Mouse (Mus musculus) adrenal gland, adult 2 months (tissue): Measurements from ENCODE around the gene Acad11. TPM values are rescaled to one million over a fixed set of nuclear protein-coding genes. Genes with fewer than 3 reads are reported as not detected.

Experiments used
- DNase-seq: peaks from one replicate; pipeline ENCODE4 v3.0.0; 2021
- long read RNA-seq: library from polyadenylated mRNA; stranded (forward); transcript quantifications from one replicate; pipeline ENCODE4 v2.0.0, GENCODE M21; 2021
- polyA plus RNA-seq: library from polyadenylated mRNA; depleted of rRNA; stranded (reverse); fragments of >200 nt; gene quantifications from 2 replicates; pipeline ENCODE4 v1.2.3, GENCODE M21; 2012; rRNA removed
- total RNA-seq, 2 experiments: library from RNA; stranded (reverse); gene quantifications; 2 replicates each; pipeline ENCODE4 v1.2.3; 2021

The Acad11 gene
- total RNA-seq (10 to 100 TPM; 78.7 to 91.9 TPM), polyA plus RNA-seq (33.0 and 40.1 TPM in 2 replicates)
- long read RNA-seq, transcript Acad11-201 (20 exons, 3,444 nt): major isoform, 63 of 71 reads
- long read RNA-seq, partial matches to known transcripts: 4 of 71 reads
- long read RNA-seq, other reads (novel, unspliced or antisense): 3 of 71 reads

DNA sequence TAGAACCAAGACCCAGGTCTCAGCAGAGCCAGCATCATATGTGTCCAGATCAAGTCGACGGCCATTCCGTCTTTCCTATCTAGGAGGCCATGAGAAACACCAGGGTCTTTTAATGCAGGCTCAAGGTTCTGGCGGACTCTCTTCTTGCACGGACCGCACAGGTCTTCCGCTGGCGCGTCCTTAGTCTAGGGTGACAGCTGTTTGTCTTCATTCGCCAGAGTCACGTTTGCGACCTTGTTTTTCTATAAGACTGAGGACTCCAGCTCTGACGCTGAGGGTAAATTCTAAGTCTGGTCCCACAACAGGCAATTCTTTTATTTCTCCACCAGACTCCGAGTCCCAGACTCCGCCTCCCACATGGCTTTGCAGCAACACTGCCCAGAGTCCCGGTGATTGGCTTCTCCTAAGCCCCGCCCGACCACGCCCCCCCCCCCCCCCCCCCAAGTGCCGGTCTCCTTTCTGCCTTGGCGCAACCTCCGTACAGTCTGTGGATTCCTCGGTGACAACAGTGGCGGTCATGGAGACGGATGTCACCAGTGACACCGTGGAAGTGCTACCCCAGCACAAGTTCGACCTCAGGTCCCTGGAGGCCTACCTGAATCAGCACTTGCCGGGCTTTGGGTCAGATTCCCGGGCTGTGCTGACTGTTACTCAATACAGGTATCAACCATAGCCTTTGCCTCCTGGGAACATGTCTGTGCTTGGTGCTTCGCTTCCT is at the start of gene Acad11:
Gene Acad11 (plus strand): TSS at position 134 of the 718 bp plus-strand sequence.
- peak; percentile 87 for DNase-seq

GRCm38 (mm10) chr9:104014526-104014925 is 48.7 kb upstream of the Acad11 start:
- DNase-seq: no peak

DNA sequence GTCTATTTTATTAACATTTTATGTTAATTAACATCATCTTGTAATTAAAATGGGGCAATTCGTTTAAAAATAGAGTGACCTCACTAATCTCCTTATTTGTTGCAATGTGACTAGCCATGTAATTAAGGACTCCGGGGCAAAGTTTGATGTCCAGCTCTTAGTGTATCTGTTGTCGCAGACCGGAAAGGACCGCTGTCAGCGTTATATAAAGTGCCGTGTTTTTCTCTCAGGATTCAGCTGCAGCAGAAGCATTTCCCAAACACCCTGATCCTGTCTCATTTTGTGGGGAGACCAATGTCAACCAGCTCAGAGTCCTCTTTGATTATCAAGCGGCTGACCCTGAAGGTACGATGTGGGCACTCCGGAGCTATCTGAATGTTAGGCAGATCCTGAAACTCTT is 42.2 kb upstream of the Acad11 start:
- DNase-seq: no peak

- no peak for DNase-seq
Observed at GRCm38 (mm10) chr9:104027186-104027585, 36.0 kb upstream of the Acad11 start.

- no peak for DNase-seq
Observed at GRCm38 (mm10) chr9:104029861-104030260, 33.3 kb upstream of the Acad11 start.

DNA sequence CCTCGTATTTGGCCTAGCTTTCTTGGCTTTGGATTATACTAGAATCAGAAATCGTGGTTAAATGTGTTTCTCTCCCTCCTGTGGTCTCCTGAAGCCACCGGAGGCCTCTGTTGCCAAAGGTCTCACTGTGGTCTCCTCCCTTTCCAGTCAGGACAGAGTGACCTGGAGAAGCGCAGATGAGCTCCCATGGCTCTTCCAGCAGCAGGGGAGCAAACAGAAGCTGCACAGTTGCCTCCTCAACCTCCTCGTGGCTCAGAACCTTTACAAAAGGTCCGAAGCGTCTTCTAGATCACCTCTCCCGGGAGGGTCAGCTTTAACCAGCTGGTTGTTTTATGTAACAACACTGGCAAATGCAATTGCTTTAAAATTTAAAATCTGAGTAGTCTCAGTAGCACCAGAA is 28.9 kb upstream of the Acad11 start:
- no peak for DNase-seq

DNA sequence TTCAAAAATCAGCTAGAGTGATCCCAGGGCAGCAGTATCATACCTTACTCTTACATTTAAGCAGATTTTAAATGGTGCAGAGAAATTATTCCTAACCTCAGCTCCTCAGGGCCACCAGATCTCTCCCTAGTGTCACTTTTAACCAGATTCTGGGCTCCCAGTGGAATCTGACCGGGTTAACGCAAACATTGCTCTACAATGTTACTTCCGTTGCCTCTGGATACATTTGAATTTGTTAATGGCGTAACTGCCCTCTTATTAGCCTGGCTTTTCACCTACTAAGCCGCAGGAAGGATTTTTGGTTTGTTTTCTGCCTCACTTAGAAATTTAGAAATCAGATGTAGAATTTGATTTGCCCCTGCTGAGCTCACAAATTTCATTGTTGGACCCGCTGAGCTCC is 28.5 kb upstream of the Acad11 start:
- DNase-seq: no peak

GRCm38 (mm10) chr9:104035261-104036015 is 27.7 kb upstream of the Acad11 start:
- peak; percentile 75 for DNase-seq

DNA sequence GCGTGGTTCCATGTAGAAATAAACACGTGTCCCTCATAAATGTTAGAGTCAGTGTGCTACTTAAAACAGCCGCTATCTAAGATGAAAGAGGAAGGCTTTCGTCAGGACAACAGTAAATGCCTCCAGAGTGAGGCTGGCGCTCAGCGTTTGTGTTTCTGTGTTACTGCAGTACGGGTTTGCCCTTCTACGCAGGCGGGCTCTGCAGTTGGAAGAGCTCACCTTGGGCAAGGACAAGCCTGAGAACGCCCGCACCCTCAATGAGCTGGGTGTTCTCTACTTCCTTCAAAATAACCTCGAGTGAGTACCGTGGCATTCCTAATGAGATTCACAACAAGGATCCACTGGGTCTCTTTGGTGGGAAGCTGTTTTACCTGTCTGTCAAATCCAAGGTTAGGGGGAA is 24.9 kb upstream of the Acad11 start:
- DNase-seq: no peak

- DNase-seq: no peak
Observed at GRCm38 (mm10) chr9:104039031-104039695, 24.0 kb upstream of the Acad11 start.

DNA sequence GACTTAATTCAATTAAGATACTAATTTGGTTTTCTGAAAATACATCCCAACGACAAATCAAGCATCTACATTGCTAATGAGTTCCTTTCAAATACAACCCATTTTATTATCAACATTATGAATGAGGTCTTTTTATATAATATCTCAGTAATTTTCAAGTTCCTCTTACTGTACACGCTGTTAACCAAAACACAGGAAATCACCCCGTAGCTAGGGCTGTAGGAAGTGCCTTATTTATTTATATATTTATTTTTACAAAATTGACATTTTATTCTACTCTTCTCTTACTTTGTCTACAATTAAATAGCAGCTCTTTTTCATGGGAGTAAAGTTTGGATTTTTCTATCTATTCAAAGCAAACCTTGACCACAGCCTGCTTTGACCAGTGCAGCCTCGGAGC is 23.4 kb upstream of the Acad11 start:
- no peak for DNase-seq

- DNase-seq: no peak
Observed at GRCm38 (mm10) chr9:104040362-104040761, 22.8 kb upstream of the Acad11 start, which contains the start of gene Gm28305. Gene Gm28305, plus strand, starts transcription at chr9:104040662.

DNA sequence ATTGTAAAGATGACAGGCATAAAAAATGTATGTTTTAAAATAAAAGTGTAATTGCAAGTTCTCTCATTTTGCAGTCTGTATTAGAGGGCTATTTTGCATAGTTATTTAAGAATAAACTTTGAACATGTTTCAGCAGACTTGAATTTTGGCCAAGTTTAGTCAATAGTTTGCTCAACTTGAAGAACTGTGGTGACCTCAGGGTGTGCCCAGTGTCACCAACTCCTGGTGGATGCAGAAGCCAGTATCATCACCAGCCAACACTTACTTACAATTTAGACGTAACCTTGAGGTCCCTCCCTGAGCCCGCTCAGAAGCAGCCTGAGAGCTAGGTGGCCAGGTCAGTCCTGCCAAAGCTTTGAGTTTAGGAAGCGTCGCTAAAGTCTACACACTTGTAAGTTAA is 19.5 kb upstream of the Acad11 start:
- DNase-seq: no peak

GRCm38 (mm10) chr9:104051028-104051427 is 12.1 kb upstream of the Acad11 start:
- no peak for DNase-seq

DNA sequence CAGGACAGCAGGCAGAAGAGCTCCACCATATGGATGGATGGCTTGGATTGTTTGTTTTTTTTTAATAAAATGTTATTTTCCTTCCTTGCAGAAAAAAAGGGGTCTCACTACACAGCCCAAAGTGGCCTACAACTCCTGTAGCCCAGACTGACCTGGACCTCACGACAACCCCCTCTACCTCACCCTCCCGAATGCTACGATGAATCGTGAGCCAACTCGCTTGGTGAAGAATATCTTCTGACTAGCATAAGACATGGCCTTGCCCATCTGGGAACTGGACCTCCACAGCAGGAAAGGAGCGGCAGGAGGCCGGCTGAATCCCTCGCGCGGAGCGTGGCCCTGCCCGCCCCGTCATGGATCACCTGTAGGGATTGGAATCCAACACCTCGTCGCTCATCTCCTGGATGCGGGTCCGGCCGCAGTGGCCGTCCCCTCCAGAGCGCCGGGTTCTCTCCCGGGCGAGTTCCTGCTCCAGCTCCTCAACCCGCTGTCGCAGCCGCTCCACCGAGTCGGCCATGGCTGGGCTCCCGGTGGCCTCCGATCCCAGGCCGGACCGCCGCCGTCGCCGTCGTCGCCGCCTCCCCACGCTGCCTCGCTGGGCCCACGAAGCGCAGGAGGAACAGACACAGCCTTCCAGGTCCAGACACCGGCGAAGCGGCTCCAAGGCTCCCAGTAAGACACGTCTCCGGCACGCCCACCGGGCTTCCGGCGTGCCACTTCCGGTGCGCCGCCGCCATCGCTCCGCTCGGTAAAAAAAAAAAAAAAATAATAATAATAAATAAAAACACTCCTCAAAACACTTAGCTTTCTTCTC is 540 bp upstream of the Acad11 start, which contains the start of gene Uba5:
Gene Uba5 (minus strand): TSS at position 705 of the 814 bp plus-strand sequence.
- DNase-seq: peak; percentile 83

- no peak for DNase-seq
Observed at GRCm38 (mm10) chr9:104064571-104064970, 1.4 kb downstream of the Acad11 start.

GRCm38 (mm10) chr9:104070241-104070640 is 7.1 kb downstream of the Acad11 start:
- DNase-seq: no peak

DNA sequence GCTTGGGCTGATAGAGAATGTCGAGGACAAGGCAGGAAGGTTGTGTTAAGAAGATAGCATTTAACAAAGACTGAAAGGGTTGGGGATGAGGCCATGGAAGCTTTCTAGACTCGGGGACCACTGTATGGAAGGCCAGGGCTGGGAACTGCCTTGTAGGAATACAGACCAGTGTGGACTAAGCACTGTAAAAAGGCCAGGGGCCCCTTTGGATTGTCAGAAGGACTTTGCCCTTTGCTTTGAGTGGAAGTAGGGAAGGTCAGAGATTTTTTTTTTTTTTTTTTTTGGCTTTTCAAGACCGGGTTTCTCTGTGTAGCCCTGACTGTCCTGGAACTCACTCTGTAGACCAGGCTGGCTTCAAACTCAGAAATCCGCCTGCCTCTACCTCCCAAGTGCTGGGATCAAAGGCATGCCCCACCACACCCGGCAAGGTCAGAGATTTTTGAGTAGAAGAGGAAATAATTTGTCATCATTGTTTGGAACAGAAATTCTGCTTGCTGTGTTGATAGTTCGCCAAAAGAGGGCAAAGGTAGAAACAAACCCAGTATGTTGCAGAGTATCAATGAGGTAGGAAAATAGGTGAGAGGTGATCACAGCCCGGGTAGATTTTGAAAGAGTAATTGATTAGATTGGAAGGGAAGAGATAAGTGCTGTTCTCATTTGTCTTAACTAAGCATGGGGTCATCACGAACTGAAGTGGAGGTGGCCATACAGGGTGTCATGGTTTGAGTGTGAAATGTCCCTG is 7.9 kb downstream of the Acad11 start:
- no peak for DNase-seq

DNA sequence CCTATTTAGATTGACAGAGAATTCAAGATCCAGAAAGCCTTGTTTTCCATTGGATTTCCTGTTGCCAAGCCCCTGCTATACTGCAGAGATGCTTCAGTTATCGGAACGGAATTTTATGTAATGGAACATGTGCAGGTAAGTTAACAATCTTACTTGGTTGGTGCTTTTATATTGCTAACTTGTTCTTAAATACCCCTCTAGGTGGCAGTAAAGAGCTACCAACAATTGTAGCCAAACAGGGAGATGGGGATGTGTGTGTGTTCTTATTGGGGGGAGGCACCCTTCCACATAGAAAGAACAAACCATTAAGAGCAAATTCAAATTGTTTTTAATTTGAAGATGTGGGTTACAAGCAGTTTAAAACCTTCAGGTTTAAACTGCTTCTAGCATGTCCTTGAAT is 12.6 kb downstream of the Acad11 start:
- no peak for DNase-seq

DNA sequence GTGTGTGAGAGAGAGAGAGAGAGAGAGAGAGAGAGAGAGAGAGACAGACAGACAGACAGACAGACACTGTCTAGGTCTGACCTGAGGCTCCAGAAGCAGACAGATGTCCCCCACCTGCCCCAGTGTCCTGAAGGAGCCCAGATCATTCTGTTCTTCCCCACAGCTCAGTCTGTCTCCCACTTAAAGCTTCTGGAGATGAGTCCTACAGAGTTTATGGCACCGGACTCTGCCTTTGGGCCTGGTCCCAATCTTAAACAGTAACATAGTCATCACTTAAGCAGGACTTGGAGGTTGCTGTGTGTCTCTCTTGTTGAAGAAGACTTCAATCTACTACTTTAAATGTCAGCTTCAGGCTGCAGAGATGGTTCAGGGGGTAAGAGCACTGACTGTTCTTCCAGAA is 15.6 kb downstream of the Acad11 start:
- DNase-seq: no peak

DNA sequence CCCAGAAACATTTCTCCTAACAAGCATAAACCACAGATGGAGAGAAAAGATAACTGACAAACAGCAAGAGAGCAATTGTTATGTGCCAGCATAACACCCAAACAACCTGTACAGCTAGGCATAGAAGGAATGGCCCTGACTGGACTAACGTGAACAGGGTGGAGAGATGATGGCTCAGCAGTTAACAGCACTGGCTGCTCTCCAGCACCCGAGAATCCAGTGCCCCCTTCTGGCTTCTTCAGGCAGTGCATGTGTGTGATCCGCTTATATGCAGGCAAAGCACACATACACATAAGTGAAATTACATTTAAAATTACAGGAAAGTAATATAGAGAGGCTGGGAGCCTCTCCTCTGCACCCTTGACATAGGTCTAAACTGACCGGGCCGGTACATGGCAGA is 16.2 kb downstream of the Acad11 start:
- DNase-seq: peak; percentile 23
